Mouse (Mus musculus) cerebellum, postnatal 10 days (tissue): ENCODE measurements around the gene Defb21.
A peak's percentile ranks its signal among the peaks of the same experiment; 100 is the strongest.

Experiments used
- DNase-seq, 2 experiments: peaks; one replicate each; pipeline ENCODE4 v3.0.0; 2021; ENCODE audit warnings: mixed read lengths in 2 of 2

Gene Defb21

DNA sequence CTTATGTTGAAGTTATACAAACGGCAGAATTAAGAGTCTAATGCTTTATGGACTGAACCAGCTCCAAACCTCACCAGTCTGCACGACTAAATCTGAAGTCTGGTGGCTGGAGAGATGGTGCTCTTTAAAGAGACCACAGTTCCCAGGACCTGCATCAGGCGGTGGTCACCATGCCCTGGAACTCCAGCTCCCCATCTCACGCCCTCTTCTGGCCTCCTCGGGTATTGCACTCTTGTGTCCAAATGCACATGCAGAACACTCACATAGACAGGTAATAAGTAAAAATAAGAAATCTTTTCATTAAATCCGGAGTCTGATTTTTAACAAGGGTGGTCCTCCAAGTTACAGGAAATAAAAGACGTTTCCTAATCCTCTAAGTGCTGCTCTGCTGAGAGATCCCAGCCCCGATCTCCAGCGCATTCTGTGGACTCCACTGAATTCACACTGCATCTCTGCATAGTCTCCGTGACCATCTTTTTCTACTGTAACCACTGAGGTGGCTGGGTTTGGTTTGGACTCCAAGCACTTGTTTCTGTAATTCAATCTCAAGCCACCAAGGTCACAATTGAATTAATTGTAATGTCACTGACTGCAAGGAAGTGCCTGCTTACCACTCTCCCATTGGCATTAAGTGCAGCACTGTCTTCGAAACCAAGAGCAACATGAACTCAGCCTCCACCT lies at the start of gene Defb21:
Gene Defb21, plus strand, starts transcription at position 631 of the 681 bp plus-strand sequence.
- DNase-seq = peak; percentile 49 to 64

DNA sequence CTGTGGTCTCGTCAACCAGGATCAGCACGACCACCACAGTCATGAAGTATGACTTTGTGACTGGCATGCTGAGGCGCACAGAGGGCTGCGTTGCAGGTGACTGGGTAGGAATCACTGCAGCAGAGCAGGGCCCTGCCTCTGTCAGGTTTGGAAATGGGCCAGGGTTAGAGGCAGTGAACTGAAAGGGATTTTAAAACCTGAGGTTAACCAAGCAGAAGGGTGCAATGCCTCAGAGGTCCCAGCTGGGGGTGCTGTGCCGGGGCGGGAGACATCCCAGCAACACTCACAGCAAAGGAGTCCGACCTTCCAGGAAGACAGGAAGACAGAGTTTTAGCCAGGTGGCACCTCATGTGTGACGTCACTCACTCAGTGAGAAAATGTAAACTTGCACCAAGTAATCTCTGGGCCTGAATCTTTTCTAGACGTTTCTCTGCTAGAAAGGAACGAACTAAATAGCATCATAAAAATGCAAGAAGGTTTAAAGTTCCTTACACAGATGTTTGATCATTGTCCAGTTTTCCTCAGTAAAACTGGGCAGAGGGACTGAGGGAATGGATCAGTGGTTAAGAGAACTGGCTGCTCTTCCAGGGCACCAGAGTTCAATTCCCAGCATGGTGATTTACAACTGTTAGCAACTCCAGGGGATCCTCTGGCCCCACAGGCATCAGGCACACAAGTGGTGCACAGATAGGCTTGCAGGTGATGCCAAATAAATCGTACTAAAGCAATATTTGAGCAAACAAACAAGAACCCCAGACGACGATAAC lies 32.4 kb upstream of the Defb21 start, which contains the start of gene Defb29:
Gene Defb29, minus strand, starts transcription at position 155 of the 767 bp plus-strand sequence.
- peak; percentile 16 to 29 for DNase-seq

DNA sequence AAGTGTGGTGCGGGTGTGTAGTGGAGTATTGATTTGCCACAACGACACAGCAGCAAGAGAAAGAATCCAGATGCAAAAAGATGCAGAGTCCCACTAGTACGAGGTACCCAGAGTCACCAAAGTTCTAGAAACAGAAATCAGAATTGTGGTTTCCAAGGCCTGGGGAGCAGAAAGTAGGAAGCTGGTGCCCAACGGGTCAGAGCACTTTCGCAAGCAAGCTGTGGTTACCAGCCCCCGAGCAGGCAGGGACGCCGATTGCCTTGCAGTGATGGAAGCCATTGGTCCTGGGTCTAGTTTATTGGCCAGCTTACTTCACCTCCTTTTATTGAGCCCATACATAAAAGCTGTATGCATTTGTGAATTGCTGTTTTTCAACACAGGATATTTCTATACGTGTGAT lies 30.6 kb upstream of the Defb21 start:
- no peak for DNase-seq

DNA sequence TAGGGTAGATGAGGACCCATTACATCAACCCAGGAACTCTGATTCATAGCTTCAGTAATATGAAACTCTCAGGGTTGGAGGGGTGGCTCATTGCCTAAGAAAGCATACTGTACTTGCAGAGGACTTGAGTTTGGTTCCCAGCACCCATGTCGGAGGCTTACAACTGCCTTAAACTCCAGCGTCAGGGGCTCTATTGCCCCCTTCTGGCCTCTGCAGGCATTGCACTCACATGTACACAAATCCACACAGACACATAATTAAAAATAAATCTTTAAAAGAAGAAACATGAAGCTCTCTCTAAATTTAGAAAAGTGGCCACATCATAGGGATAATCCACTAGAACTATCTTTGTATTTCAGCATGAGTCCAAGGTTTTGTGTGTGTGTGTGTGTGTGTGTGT lies 29.6 kb upstream of the Defb21 start:
- no peak for DNase-seq

DNA sequence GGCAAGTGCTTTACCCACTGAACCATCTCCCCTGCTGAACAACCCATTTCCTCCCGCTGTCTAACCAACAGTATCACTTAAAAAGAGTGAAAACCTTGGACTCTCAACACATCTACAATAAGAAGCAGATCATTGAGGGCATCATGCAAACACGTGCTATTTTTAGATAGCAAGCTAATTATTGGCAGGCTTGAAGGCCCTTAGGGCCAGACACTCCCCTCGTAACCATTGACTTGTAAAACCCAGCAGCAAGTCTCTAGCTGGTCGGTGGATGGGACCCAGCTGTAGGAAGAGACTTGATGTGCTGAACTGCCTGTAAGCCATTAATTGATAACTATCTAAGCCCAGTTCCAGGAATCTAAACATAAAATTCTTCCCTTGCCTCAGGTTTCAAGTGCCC lies 29.1 kb upstream of the Defb21 start:
- DNase-seq = no peak

DNA sequence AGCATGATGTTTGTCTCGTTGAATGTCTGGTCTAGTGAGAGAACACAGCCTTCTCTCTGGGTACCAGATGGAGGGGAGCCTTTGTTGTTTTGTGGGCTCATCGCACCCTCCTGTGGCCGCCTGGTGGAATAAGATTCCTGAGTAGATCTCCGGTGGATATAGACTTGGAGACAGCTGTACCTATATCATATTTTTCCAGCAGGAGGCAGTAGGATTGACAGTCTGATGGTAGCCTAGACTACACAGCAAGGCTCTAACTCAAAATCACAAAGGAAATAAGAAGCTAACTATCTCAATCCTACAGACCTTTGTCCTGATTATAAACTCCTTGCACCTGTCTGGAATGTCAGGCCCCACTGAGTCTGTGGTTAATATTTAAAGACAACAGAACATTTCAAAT lies 27.9 kb upstream of the Defb21 start:
- peak; percentile 76 to 77 for DNase-seq

DNA sequence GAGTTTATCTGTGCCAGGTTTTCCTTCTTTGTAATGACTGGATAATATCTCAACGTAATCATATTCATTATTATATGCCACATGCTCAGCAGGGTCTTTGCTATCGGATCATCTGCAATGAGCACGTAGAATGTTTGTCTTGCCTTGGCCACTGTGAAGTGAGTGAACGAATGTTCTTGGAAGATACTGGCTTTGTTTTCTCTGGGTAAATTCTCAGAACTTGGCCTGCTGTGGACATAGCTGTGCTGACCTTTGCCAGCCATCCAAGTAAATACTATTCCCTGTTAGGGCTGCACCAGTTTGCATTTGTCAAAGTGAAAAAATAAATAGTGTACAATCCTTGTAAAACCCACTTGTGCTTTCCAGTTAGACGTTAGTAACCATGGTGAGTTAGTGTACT lies 24.4 kb upstream of the Defb21 start:
- DNase-seq = no peak

DNA sequence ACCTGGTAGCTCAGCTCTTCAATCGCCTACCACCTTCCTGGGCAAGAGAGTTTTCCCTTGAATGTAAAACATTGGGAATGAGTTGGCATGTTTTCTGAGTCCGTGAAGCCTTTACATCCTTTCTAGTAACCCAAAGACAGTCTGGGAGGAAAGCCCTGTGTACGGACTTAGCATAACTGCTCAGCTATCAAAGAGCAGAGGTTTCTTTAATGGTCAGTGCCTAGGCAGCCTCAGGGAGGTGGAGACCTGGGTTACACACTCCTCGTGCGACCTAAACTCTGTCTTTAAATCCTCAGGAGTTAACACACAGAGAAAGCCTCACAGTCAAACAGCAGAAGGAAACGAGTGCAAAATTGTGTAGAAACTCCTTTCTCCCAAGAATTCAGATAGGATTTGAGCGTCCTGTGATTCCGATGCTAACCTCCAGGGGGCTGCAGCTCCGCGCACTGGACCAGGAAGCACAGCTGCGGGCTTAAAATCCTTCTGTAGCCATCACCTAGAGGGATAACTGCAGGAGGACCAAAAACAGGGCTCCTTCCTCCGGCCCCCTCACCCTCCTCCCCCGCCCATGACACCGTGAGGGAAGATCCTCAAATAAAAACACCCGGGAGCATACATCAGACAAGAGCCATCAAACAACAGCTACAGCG lies 18.6 kb upstream of the Defb21 start:
- DNase-seq = peak; percentile 75 to 81

DNA sequence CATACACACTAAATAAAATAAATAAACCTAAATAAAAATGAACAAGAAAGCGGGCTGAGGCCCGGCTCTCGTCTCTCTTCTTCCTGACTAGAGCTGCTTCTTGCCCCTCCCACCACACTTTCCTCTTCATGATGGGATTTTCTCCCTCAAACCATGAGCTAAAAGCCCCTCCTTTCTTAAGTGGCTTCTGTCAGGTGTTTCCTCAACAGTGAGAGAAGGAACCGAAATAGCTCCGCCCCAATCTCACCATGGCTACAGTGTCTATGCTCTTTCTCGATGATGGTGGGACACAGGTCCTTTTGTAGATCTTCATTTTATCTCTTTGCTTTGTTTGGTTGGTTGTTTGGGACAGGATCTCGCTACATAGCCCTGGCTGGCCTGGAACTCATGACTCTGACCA lies 15.9 kb upstream of the Defb21 start:
- no peak for DNase-seq

DNA sequence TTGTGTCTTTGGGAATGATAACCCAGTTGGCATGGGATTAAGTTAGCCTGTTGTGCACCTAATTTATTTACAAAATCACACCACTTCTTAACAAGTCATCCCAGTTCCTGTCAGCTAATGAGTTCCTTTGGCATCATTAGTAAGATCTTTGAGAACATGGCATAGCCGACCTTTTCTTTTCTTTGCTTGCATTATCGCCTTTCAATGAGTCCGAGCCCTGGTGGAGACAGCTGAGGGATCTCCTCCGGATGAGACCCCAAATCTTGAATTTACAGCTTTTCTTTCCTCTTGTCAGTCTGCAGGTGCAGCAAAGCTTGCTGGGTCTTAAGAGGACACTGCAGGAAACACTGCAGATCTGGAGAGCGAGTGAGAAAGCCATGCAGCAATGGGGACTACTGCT lies 3.5 kb upstream of the Defb21 start, which contains the start of gene Gm17416:
Gene Gm17416, plus strand, starts transcription at position 301 of the 400 bp plus-strand sequence.
- no peak for DNase-seq

DNA sequence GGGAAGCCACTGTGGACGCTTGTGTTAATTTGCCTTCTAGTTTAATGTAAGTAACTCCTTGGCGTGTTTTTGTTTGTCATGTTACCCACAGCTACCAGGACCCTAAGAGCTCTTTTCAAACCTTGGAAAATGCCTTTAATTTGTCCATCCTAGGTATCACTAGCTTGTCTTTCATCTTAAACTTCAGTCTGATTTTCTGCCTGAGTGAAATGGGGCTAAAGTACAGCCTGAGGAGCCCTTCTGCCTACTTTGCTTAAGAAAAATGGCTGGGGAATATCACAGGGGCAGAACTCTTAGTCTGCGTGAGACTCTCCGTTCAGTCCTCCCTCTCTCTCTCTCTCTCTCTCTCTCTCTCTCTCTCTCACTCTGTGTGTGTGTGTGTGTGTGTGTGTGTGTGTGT lies 2.7 kb upstream of the Defb21 start:
- DNase-seq = no peak

DNA sequence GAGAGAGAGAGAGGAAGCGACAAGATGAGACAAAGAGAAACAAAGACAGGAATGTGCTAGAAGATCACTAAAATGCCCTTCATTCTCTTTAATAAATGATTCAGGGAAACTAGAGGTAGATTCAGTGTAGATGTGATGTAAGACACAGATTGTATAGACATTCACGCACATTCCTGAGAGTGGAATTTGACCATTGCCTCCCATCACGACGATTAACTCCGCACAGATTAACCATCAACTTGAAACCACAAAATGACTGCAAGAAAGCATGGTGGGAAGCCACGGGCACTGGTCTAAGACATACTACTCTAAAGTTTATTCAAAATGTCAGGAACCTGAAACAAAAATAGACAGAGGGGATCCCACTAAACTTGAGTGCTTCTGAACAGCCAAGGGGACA lies 2.2 kb upstream of the Defb21 start:
- no peak for DNase-seq

DNA sequence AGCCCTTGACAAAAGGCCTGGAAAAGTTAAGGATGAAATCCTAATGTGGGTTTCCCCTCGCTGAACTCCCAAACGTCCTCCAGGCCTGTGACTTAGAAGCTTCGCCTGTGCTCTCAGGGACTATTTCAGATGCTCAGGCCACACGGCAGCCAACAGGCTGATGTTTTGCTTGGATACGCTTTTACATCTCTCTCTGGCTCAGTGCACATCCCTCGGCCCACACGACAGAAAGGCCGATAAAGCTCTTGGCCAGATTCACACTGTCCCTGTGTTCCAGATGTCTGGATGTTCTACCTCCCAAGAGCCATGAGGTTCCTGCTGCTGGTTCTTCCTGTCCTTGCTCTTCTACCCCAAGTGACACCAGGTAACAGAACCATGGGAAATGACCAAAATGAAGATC lies 940 bp downstream of the Defb21 start:
- DNase-seq = no peak

DNA sequence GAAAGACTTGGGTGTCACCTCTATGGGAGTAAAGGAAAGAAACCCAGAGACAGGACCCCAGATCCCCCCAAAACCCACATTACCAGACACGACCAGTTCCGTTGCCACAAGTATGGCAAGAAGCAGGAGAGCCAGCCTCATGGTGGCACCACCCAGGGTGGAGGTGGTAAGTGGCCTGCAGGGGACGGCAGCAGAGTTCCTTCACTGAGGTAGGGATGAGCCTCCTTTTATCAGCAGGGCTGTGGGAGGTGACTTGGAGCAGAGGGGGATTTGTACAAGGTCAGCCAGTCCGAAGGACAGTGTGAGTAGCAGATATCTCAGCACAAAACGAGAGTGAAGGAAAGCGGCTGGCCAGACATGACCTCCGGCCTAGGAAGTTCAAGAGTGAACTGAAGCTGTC lies 7.6 kb downstream of the Defb21 start, which contains the start of gene Defb19:
Gene Defb19, minus strand, starts transcription at position 206 of the 400 bp plus-strand sequence.
- no peak for DNase-seq

DNA sequence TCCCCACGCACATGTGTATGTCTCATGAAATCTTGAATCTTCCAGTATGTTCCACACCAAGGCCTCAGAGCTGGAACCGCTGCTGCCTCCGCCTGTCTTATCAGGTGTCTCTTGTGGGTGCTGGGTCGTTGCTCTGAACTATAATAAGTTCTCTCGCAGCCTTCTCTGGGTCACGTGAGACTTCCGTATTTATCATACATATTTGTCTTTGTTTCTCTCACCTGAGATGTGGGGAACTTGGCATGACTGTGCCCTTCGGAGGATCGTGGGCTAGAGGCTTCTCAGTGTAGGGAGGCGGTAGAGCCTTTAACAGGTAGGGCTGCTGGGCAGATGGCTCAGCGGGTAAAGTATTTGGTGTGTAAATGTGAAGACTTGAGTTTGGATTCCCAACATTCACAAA lies 8.1 kb downstream of the Defb21 start:
- DNase-seq = no peak

DNA sequence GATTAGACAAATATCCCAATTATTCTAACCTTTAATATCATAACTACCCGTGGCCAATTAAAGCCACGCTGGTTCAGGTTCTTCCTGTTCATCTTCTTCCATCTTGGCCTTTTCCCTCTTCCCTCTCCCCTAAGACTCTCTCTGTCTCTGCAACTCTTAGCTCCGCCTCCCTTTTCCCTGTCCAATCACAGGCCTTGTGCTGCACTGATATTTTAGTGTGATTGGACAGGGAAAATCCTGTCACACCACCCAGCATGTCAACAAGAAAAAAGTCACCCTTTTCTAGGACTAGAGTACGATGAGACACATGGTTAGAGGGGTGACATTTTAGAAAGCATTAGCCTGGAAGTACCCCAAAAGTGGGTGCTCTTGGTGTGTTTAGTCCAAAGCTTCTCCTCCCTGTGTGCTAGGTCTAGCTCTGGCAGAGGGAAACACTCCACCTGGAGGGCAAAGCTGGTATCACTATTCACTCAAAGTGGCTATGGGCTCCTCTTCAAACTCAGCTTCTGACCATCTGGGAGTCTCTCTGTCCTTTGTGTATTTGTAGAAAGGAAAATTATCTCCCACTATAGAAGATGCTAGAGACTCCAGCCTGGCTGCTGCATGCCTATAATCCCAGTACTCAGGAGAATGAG lies 14.5 kb downstream of the Defb21 start:
- peak; percentile 29 to 39 for DNase-seq

DNA sequence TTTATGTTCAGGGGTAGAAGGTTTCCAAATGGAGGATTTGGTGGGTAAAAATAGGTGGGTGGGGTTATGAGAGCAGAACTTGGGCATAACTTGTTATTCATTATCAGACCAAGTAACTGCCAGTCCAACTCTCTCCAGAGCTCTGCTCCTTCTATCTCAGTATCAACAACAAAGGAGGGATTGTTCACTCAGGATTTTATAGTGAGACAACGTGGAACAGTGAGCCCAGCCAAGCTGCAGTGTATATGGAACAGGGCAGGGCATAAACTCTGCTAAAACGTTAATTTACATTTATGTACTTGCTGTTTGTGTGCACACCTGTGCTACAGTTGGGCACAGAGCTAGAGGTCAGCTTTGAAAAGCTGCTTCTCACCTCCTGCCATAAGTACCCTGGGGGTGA lies 15.9 kb downstream of the Defb21 start:
- DNase-seq = no peak

DNA sequence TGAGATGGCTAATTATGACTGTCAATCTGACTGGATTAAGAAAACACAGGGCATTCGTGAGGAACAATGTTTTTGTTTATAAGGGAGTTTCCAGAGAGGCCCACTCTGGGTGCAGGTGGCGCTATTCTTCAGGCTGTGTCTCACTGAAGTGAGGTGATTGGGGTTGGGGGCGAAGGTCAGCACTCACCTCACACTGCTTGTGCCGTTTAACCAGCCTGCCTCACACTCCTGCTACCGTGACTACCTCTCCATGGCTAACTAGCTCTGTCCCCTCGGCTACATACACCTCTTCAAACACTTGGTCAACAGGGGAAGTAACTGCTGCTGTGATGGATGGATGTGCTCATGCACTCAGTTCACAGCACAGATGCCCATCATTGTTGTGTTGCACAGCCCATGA lies 16.5 kb downstream of the Defb21 start:
- DNase-seq = no peak

DNA sequence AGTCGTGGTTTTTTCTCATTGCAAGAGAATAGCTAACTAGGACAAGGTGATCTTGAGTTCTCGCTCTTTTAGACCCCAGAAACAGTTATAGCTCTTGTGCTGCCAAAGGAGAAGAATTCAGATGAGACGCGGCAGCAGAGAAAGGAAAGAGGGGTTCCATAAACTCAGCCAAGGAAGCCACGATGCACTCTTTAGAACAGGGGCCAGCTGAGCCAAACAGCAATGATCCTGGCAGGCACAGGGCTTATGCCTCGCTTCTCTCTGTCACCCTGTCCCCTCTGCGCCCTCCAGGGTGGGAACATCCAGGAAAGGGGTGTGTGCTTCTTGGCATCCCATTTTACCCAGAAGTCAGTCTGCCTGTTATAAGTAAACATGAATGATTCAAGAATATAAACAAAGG lies 26.8 kb downstream of the Defb21 start, which contains the start of gene Defb45:
Gene Defb45, minus strand, starts transcription at position 101 of the 400 bp plus-strand sequence.
- DNase-seq = no peak

DNA sequence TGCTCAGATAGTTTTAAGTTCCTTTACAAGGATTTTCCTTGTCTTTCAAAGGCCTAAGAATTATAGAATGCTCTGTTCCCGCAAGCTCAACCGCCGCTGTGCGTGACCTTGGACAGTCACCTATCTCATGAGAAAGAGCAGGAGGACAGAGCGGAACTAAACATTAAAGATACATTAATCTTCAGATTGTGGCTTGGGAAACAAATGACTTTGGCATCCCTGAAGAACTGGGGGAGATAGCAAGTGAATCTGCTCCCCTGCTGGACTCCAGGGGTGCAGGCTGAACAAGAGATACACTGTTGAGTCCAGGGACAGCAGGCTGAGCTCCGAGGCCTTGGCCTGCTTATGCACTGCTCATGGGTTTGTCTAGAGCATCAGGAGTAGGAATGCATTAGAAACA lies 27.5 kb downstream of the Defb21 start:
- no peak for DNase-seq

DNA sequence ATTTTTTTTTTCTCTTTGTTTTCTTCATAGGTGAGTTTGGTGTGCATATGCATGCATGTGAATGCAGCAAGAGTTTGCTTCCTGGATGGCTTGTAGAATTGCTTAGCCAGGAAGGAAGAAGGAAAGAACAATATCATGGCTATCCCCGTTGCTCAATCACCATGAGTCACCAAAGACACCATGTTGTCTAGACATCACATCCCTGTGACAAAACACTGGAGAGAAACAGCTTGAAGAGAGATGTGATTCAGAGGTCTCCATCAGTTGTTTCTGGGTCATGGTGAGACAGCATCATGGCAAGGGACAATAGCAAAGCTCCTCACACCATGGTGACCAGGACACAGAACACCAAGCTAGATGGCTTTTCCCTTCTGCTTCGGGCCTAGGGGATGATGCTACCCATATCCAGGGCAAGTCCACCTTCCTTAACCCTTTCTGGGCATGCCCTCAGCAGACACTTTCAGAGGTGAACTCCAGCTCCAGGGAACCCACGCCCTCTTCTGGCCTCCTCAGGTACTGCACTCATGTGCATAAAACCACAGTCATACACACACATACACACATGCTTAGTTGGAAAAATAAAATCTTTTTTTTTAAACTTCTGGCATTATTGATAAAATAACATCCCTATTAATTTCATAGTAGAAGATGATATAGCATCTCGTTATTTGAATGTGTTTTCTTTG lies 28.9 kb downstream of the Defb21 start:
- no peak for DNase-seq

DNA sequence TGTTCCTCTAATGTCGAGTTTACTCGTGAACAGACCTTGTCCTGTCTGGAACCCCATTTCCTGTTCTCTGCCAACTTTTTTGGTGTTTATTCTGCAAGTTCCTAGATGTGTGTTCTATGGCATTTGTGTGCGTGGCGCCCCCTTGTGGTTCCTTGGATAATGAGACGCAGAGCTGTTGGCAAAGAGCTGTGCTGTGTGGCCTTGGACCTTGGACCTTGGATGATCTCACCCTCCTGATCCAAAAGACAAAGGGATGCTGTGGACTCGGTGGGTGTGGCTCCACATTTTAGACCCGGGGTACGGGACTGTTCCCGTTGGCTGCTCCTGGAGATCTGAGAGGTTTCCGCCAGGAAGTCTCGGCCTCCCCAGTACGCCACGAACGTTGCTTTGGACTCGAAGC lies 31.5 kb downstream of the Defb21 start, which contains the start of gene Defb36:
Gene Defb36, plus strand, starts transcription at position 271 of the 400 bp plus-strand sequence.
- DNase-seq = peak; percentile 40 to 43
